ENCODE assay signal across 13 mouse cellular contexts in genomic region chr3:136061907-136062306, GRCm38 (mm10).
"Had no signal": no experiment of that assay in that cellular context is flagged by ENCODE, and none has a peak within 500 bp of the region (broad histone marks: within the 10 kb centered on the region; RNA-seq: fewer than 3 reads in every experiment).

No protein-coding gene starts in this region.

- ATAC-seq: lung, postnatal 0 days; midbrain, embryonic 13.5 days had no signal

- H3K9ac ChIP-seq: limb, embryonic 12.5 days; midbrain, embryonic 13.5 days; neural tube, embryonic 12.5 days had no signal

- H3K9me3 ChIP-seq: limb, embryonic 12.5 days; megakaryocyte, embryonic 14.5 days; midbrain, embryonic 13.5 days; neural tube, embryonic 12.5 days had no signal

- H3K27ac ChIP-seq: limb, embryonic 12.5 days; midbrain, embryonic 13.5 days; neural tube, embryonic 12.5 days had no signal

- H3K27me3 ChIP-seq: limb, embryonic 12.5 days; megakaryocyte, embryonic 14.5 days; midbrain, embryonic 13.5 days; neural tube, embryonic 12.5 days had no signal

- H3K4me1 ChIP-seq: limb, embryonic 12.5 days; midbrain, embryonic 13.5 days; neural tube, embryonic 12.5 days had no signal

- H3K4me3 ChIP-seq: limb, embryonic 12.5 days; megakaryocyte, embryonic 14.5 days; midbrain, embryonic 13.5 days; neural tube, embryonic 12.5 days had no signal

- H3K36me3 ChIP-seq: limb, embryonic 12.5 days; midbrain, embryonic 13.5 days; neural tube, embryonic 12.5 days had no signal

- H3K4me2 ChIP-seq: limb, embryonic 12.5 days; midbrain, embryonic 13.5 days; neural tube, embryonic 12.5 days had no signal

- DNase-seq: kidney, adult 11 months; kidney, postnatal 14 days; lung, adult 2 months; lung, postnatal 36 days; right cerebral cortex, postnatal 4 days; spleen, adult 18-20 months; thymus, adult 2 months; thymus, postnatal 25 days had no signal
